Mouse (Mus musculus) ES-E14 (cell line): ENCODE results near the gene Ttc12. TPM values are rescaled to one million over a fixed set of nuclear protein-coding genes. Genes with fewer than 3 reads are reported as not detected.

Experiments used
- DNase-seq: peaks from one replicate; pipeline ENCODE4 v3.0.0-alpha.2; 2013; ENCODE audit warnings: low read depth, low spot score
- H3K27ac ChIP-seq: 2 replicates; pipeline ENCODE4 v1.5.1; 2012; ENCODE audit warnings: low read depth, mild to moderate bottlenecking, low read length, moderate library complexity, mixed read lengths; ENCODE audit not compliant: poor library complexity, insufficient read depth, severe bottlenecking
- H3K36me3 ChIP-seq: 2 replicates; pipeline ENCODE4 v1.6.1; 2012; ENCODE audit warnings: mild to moderate bottlenecking, low read length, moderate library complexity, mixed read lengths; ENCODE audit not compliant: control insufficient read depth, poor library complexity, insufficient read depth, severe bottlenecking
- H3K4me1 ChIP-seq, 2 experiments: fragments of 150-350 bp in 1 of 2; sonication (generic) in 1 of 2; 2 replicates each; pipeline ENCODE4 v1.6.1; 2012; ENCODE audit warnings: low read length in 2 of 2, mild to moderate bottlenecking in 1 of 2, mixed read lengths in 1 of 2; ENCODE audit not compliant: control insufficient read depth in 2 of 2, insufficient read depth in 2 of 2, poor library complexity in 1 of 2
- H3K4me3 ChIP-seq, 2 experiments: fragments of 150-350 bp in 1 of 2; sonication (generic) in 1 of 2; 2 replicates each; pipeline ENCODE4 v1.5.1; 2012; ENCODE audit warnings: low read length in 2 of 2, low read depth in 1 of 2, mild to moderate bottlenecking in 1 of 2, mixed read lengths in 1 of 2; ENCODE audit not compliant: insufficient read depth in 1 of 2, poor library complexity in 1 of 2, severe bottlenecking in 1 of 2
- H3K9ac ChIP-seq: 2 replicates; pipeline ENCODE4 v1.6.1; 2012; ENCODE audit warnings: low read depth, mild to moderate bottlenecking, low read length, mixed read lengths; ENCODE audit not compliant: poor library complexity, insufficient read depth, severe bottlenecking
- H3K9me3 ChIP-seq: fragments of 150-350 bp; sonication (generic); 2 replicates; pipeline ENCODE4 v1.6.1; 2012; ENCODE audit warnings: low read depth, mild to moderate bottlenecking, low read length; ENCODE audit not compliant: control insufficient read depth, insufficient read depth
- CHD2 ChIP-seq: IDR thresholded peaks from 2 replicates; pipeline ENCODE4 v1.6.1; 2014; ENCODE audit warnings: mild to moderate bottlenecking, low read depth, low read length, inconsistent platforms
- HCFC1 ChIP-seq: IDR thresholded peaks from 2 replicates; pipeline ENCODE4 v1.6.1; 2012; ENCODE audit warnings: low read length, inconsistent platforms, borderline replicate concordance; ENCODE audit not compliant: insufficient read depth
- MAFK ChIP-seq: IDR thresholded peaks from 2 replicates; pipeline ENCODE4 v1.6.1; 2014; ENCODE audit warnings: mild to moderate bottlenecking, low read depth, low read length, inconsistent platforms; ENCODE audit not compliant: insufficient read depth
- ZC3H11A ChIP-seq: IDR thresholded peaks from 2 replicates; pipeline ENCODE4 v1.6.1; 2012; ENCODE audit warnings: low read depth, mild to moderate bottlenecking, inconsistent platforms, low read length, borderline replicate concordance
- ZNF384 ChIP-seq: IDR thresholded peaks from 2 replicates; pipeline ENCODE4 v1.6.1; 2012; ENCODE audit warnings: low read depth, low read length, inconsistent platforms
- in situ Hi-C, 2 experiments: fragments of 600-800 bp; cut with MboI; formaldehyde crosslinking; loops; one replicate each; pipeline ENCODE4 v1.15.1; 2025; ENCODE audit warnings: low sequenced_read_pairs in 2 of 2, inconsistent platforms in 1 of 2; ENCODE audit not compliant: unreplicated experiment in 2 of 2
- total RNA-seq: library from RNA; depleted of rRNA; stranded (reverse); fragments of 300-350 nt; gene quantifications from 2 replicates; pipeline ENCODE4 v1.2.3, GENCODE M21; 2012

Ttc12 gene
- total RNA-seq, 1 experiment = 2.1 TPM

GRCm38 (mm10) chr9:49504658-49505057 lies 18.6 kb upstream of the Ttc12 start:
- H3K9ac ChIP-seq = no peak overlapping the region
- no peak overlapping the region for H3K4me3 ChIP-seq
- H3K27ac ChIP-seq = no peak overlapping the region
- in situ Hi-C loops = loop anchor here in 1 of 2 experiments (25.0 kb wide), 1 partner anchor 908 kb away; no protein-coding TSS in a partner anchor
- no peaks in the 10 kb centered on the region for H3K9me3 ChIP-seq
- TF ChIP-seq CHD2 = no peak
- no peak for TF ChIP-seq ZC3H11A
- no peak for TF ChIP-seq HCFC1
- no peak for TF ChIP-seq MAFK
- TF ChIP-seq ZNF384 = no peak
- H3K36me3 ChIP-seq = no peaks in the 10 kb centered on the region
- H3K4me1 ChIP-seq = no peaks in the 10 kb centered on the region
- no peak for DNase-seq

GRCm38 (mm10) chr9:49502245-49502644 lies 16.2 kb upstream of the Ttc12 start:
- in situ Hi-C loops = loop anchor here in 1 of 2 experiments (25.0 kb wide), 1 partner anchor 910 kb away; no protein-coding TSS in a partner anchor
- Histone ChIP-seq H3K9ac (no peak overlapping the region), H3K27ac (no peak overlapping the region), H3K4me1 (no peaks in the 10 kb centered on the region), H3K9me3 (no peaks in the 10 kb centered on the region), H3K4me3 (no peak overlapping the region), H3K36me3 (no peaks in the 10 kb centered on the region)
- no peak for TF ChIP-seq HCFC1
- TF ChIP-seq ZC3H11A = no peak
- TF ChIP-seq ZNF384 = no peak
- TF ChIP-seq CHD2 = no peak
- TF ChIP-seq MAFK = no peak
- no peak for DNase-seq

- no peaks in the 10 kb centered on the region for H3K36me3 ChIP-seq
- no peak overlapping the region for H3K27ac ChIP-seq
- H3K4me1 ChIP-seq = no peaks in the 10 kb centered on the region
- H3K9ac ChIP-seq = no peak overlapping the region
- H3K4me3 ChIP-seq = no peak overlapping the region
- DNase-seq = no peak
- H3K9me3 ChIP-seq = no peaks in the 10 kb centered on the region
- TF ChIP-seq CHD2 (no peak), ZNF384 (no peak), ZC3H11A (no peak), MAFK (no peak), HCFC1 (no peak)
- in situ Hi-C loops = loop anchor here in 1 of 2 experiments (10.0 to 25.0 kb wide), 4 partner anchors 675 to 1025 kb away; partner anchors contain the start of gene Pts
These were observed 13.9 kb upstream of the Ttc12 start for GRCm38 (mm10) chr9:49499878-49500277.

- in situ Hi-C loops = loop anchor here in 1 of 2 experiments (10.0 to 25.0 kb wide), 3 partner anchors 681 to 1031 kb away; partner anchors contain the start of gene Pts
- H3K9me3 ChIP-seq = no peaks in the 10 kb centered on the region
- H3K27ac ChIP-seq = no peak overlapping the region
- H3K4me3 ChIP-seq = no peak overlapping the region
- H3K4me1 ChIP-seq = peaks cover 0 to 3% of the 10 kb centered on the region in 2 experiments; a peak in 1 of 4 replicates
- TF ChIP-seq ZC3H11A = peak; percentile 99
- no peak for TF ChIP-seq ZNF384
- TF ChIP-seq HCFC1 = no peak
- no peak for TF ChIP-seq CHD2
- TF ChIP-seq MAFK = no peak
- no peaks in the 10 kb centered on the region for H3K36me3 ChIP-seq
- DNase-seq = peak; percentile 62
- no peak overlapping the region for H3K9ac ChIP-seq
These were observed 8.1 kb upstream of the Ttc12 start for GRCm38 (mm10) chr9:49493979-49494649.
